Mouse (Mus musculus) intestine, postnatal 0 days (tissue): ENCODE results near the gene 3110001I22Rik. TPM values are rescaled to one million over a fixed set of nuclear protein-coding genes. Genes with fewer than 3 reads are reported as not detected.

Source experiments
- ATAC-seq: fragments of 200-750 bp; cut with Nextera tagmentation; 2 replicates; pipeline ENCODE4 v1.8.0; 2017; ENCODE audit warnings: mild to moderate bottlenecking, moderate TSS enrichment, moderate library complexity
- H3K27ac ChIP-seq: fragments of 300-500 bp; sonication (generic); 2 replicates; pipeline ENCODE4 v1.5.1; 2014; ENCODE audit warnings: mild to moderate bottlenecking, low read depth, low read length, moderate library complexity
- H3K27me3 ChIP-seq: fragments of 300-500 bp; sonication (generic); replicated peaks from 2 replicates; pipeline ENCODE4 v1.6.1; 2014; ENCODE audit warnings: low read length, mixed read lengths; ENCODE audit not compliant: control insufficient read depth, insufficient read depth
- H3K36me3 ChIP-seq: fragments of 300-500 bp; sonication (generic); 2 replicates; pipeline ENCODE4 v1.6.1; 2014; ENCODE audit warnings: mild to moderate bottlenecking, moderate library complexity; ENCODE audit not compliant: control insufficient read depth, insufficient read depth
- H3K4me1 ChIP-seq: fragments of 300-500 bp; sonication (generic); replicated peaks from 2 replicates; pipeline ENCODE4 v1.6.1; 2014; ENCODE audit warnings: antibody characterized with exemption, low read length, mixed read lengths; ENCODE audit not compliant: control insufficient read depth, insufficient read depth
- H3K4me2 ChIP-seq: fragments of 300-500 bp; sonication (generic); replicated peaks from 2 replicates; pipeline ENCODE4 v1.6.1; 2014; ENCODE audit warnings: low read depth, mild to moderate bottlenecking, moderate library complexity
- H3K4me3 ChIP-seq: fragments of 300-500 bp; sonication (generic); 2 replicates; pipeline ENCODE4 v1.5.1; 2014; ENCODE audit warnings: low read depth, low read length
- H3K9ac ChIP-seq: fragments of 300-500 bp; sonication (generic); 2 replicates; pipeline ENCODE4 v1.6.1; 2014; ENCODE audit warnings: mild to moderate bottlenecking, low read depth, low read length
- H3K9me3 ChIP-seq: fragments of 300-500 bp; sonication (generic); 2 replicates; pipeline ENCODE4 v1.6.1; 2016; ENCODE audit warnings: mixed run types; ENCODE audit not compliant: control insufficient read depth
- CTCF ChIP-seq: sonication (generic); IDR thresholded peaks from 2 replicates; pipeline ENCODE4 v1.5.1; 2016; ENCODE audit warnings: low read depth, mild to moderate bottlenecking, control low read depth, antibody characterized with exemption, moderate library complexity
- WGBS: fragments of 180-500 bp; shearing (Covaris S2); extraction: QIAGEN DNeasy Blood & Tissue Kit; methylation state at CpG from one replicate; pipeline ENCODE4 v1.1.7; 2014; 5-methylcytosine and 5-hydroxymethylcytosine counted together
- polyA plus RNA-seq: library from polyadenylated mRNA; unstranded; fragments of >200 nt; fragmentation: Nextera tagmentation; extraction: Ambion mirVana; gene quantifications from 2 replicates; pipeline ENCODE4 v1.2.1, GENCODE M21; 2015

3110001I22Rik gene
- polyA plus RNA-seq, 1 experiment from 2014 or later: 2.5 TPM

DNA sequence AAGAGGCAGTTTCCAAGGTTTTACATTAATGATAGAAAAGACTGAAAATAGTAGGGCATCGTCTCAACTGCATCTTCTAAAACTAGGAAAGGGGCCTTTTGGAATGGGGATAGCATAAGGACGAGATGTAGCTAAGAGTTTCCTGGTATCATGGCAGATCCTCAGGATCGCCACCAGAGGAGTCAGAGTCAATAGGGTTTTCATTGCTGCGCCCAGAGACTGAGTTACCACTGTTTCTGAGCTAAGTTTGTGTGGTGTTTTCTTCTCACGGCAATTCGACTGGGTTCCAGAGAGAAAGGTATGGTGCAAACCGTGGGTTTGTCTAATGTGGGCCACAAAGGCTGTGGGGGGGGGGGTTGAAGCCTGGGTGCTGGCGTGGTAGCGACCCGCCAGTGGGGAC lies 32.9 kb downstream of the 3110001I22Rik start:
- H3K9ac ChIP-seq: no peak overlapping the region
- no peaks in the 10 kb centered on the region for H3K9me3 ChIP-seq
- H3K27ac ChIP-seq: no peak overlapping the region
- ATAC-seq: no peak
- H3K4me3 ChIP-seq: no peak overlapping the region
- H3K36me3 ChIP-seq: peaks cover 39% of the 10 kb centered on the region
- 95% methylated on average over 10 of the region's 10 CpGs for WGBS
- H3K27me3 ChIP-seq: no peaks in the 10 kb centered on the region
- H3K4me1 ChIP-seq: no peaks in the 10 kb centered on the region
- H3K4me2 ChIP-seq: no peak overlapping the region
- no peak for TF ChIP-seq CTCF

DNA sequence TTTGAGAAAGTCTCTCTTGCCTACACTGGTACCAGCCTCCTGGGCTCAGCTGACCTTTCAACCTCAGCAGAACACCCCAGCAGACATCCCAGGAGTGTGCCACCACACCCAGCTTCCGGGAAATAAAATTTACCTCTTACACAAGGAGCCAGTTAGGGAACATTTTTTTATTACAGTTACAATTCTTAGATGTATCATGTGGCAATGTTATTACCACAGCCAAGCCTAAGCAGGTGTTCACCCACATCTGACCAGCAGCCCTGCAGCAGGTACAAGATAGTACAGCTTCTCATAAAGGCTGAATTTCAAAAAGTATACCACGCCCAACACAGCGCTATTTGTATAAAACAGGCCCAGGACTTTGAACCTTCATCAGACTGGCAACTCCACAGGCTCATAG lies 43.2 kb downstream of the 3110001I22Rik start:
- H3K9ac ChIP-seq: no peak overlapping the region
- TF ChIP-seq CTCF: no peak
- H3K27ac ChIP-seq: peak overlapping the region; percentile 88
- no peaks in the 10 kb centered on the region for H3K4me1 ChIP-seq
- H3K9me3 ChIP-seq: no peaks in the 10 kb centered on the region
- no peaks in the 10 kb centered on the region for H3K27me3 ChIP-seq
- WGBS: 37% methylated on average over 3 of the region's 3 CpGs
- no peak overlapping the region for H3K4me3 ChIP-seq
- H3K4me2 ChIP-seq: 0 out of 2 replicates have a peak overlapping the region, but pooled peaks have one; percentile 27
- ATAC-seq: peak; percentile 99
- no peaks in the 10 kb centered on the region for H3K36me3 ChIP-seq

DNA sequence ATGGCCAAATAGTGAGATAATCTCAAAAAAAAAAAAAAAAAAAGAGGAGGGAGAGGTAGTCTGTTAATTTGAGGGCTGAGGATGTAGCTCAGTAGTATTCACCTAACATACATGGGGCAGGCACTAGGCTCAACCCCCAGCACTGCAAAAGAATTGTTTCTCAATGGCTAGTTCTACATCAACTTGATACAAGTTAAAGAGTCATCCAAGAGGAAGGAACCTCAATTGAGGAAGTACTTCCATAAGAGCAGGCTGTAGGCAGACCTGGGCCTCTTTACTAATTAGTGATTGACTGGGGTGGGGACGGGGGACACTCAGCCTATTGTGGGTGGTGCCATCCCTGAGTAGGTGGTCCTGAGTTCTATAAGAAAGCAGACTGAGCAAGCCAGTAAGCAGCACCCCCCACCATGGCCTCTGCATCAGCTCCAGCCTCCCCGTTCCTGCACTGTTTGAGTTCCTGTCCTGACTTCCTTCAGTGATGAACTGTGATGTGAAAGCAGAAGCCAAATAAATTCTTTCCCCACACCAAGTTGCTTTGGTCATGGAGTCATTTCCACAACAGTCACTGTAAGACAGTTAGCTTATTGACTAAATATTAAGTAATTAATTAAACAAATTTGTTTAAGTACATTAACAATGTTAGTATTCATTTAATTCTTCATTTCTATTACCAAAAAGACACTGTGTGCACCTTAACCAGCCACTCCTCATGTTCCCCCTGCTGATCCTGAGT lies 45.3 kb downstream of the 3110001I22Rik start:
- TF ChIP-seq CTCF: no peak
- H3K9ac ChIP-seq: no peak overlapping the region
- H3K9me3 ChIP-seq: no peaks in the 10 kb centered on the region
- H3K36me3 ChIP-seq: no peaks in the 10 kb centered on the region
- H3K27me3 ChIP-seq: no peaks in the 10 kb centered on the region
- H3K4me2 ChIP-seq: no peak overlapping the region
- 63% methylated on average over 2 of the region's 2 CpGs for WGBS
- no peak for ATAC-seq
- H3K27ac ChIP-seq: no peak overlapping the region
- no peaks in the 10 kb centered on the region for H3K4me1 ChIP-seq
- no peak overlapping the region for H3K4me3 ChIP-seq

DNA sequence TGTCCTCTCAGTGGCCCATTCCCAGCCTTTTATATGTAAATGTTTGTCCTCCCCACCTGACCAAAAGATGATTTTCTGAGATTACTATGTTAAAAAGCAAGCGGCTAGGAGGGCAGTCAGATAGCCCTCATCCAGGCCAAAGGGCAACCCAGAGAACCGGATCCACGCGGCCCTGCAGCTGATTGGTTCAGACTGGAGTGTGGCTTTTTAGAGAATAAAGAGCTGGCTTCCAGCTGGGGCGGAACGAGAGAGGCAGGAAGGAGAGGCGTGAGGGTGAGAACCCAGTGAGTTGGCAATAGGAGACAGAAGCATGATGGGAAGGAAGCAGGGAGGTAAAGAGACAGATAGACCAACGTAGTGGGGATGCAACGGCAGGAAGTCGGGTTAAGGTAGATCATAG lies 51.2 kb downstream of the 3110001I22Rik start:
- WGBS: 48% methylated on average over 10 of the region's 10 CpGs
- no peak for ATAC-seq
- TF ChIP-seq CTCF: no peak
- Histone ChIP-seq H3K4me2 (no peak overlapping the region), H3K4me1 (no peaks in the 10 kb centered on the region), H3K9ac (no peak overlapping the region), H3K9me3 (no peaks in the 10 kb centered on the region), H3K4me3 (no peak overlapping the region), H3K36me3 (no peaks in the 10 kb centered on the region), H3K27ac (no peak overlapping the region), H3K27me3 (no peaks in the 10 kb centered on the region)

DNA sequence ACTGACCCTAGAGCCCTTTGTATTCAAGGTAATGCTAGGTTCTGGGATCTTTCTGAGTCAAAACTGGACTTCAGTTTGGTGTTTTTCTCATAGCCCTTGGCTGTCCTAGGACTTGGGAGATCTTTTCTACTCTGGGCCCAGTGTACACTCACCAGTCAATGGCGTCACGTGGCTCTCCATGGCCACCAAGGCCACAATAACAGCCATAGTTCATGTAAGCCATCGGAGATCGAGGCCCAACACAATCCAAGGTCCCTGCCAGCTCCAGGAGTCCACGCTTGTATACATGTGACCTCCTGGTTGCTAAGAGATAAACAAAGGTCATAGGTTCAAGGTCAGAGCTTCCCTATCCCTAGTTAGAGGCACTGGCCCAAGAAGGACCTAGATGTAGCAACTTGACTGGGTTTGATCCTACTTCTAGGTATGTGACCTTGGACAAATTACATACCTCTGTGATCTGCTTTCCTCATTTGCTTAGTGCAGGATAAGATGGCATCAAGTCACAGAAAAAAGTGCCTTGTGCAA lies 56.1 kb downstream of the 3110001I22Rik start:
- Histone ChIP-seq H3K9me3 (no peaks in the 10 kb centered on the region), H3K27ac (no peak overlapping the region), H3K27me3 (no peaks in the 10 kb centered on the region), H3K4me1 (no peaks in the 10 kb centered on the region), H3K4me3 (no peak overlapping the region), H3K4me2 (no peak overlapping the region), H3K36me3 (no peaks in the 10 kb centered on the region; the same call in 1 of the 2 replicates), H3K9ac (no peak overlapping the region)
- WGBS: 64% methylated on average over 5 of the region's 5 CpGs
- no peak for TF ChIP-seq CTCF
- no peak for ATAC-seq

Other genes with a start within 250 kb of the 3110001I22Rik start
- 15.4 and 17.4 TPM in 2 replicates for gene Parn, start 3.8 kb upstream of the 3110001I22Rik start, polyA plus RNA-seq
- 19.4 and 21.1 TPM in 2 replicates for gene Bfar, start 71 bp upstream of the 3110001I22Rik start, polyA plus RNA-seq
- gene Pla2g10, start 59.1 kb downstream of the 3110001I22Rik start, polyA plus RNA-seq: 9.1 and 10.5 TPM in 2 replicates
- gene Rrn3, start 108.8 kb downstream of the 3110001I22Rik start, polyA plus RNA-seq: 22.6 and 24.2 TPM in 2 replicates
- 115 and 119 TPM in 2 replicates for gene Ntan1, start 146.9 kb downstream of the 3110001I22Rik start, polyA plus RNA-seq
- gene Pdxdc1, start 231.2 kb downstream of the 3110001I22Rik start, polyA plus RNA-seq: 59.5 and 61.1 TPM in 2 replicates
- 5.2 and 8.6 TPM in 2 replicates for gene Mpv17l, start 231.2 kb downstream of the 3110001I22Rik start, polyA plus RNA-seq